Mouse (Mus musculus) hindbrain, embryonic 12.5 days (tissue): Measurements from ENCODE around the gene Lrsam1. TPM values are rescaled to one million over a fixed set of nuclear protein-coding genes. Genes with fewer than 3 reads are reported as not detected.
A peak's percentile ranks its signal among the peaks of the same experiment; 100 is the strongest.

Experiments
- ATAC-seq: fragments of 200-750 bp; cut with Nextera tagmentation; 2 replicates; pipeline ENCODE4 v1.8.0; 2017; ENCODE audit warnings: moderate TSS enrichment; ENCODE audit not compliant: low FRiP score
- H3K27ac ChIP-seq: fragments of 300-500 bp; sonication (generic); 2 replicates; pipeline ENCODE4 v1.5.1; 2016; ENCODE audit warnings: mild to moderate bottlenecking
- H3K27me3 ChIP-seq: fragments of 300-500 bp; sonication (generic); 2 replicates; pipeline ENCODE4 v1.6.1; 2016; ENCODE audit warnings: mild to moderate bottlenecking
- H3K36me3 ChIP-seq: fragments of 300-500 bp; sonication (generic); 2 replicates; pipeline ENCODE4 v1.6.1; 2016; ENCODE audit warnings: mild to moderate bottlenecking
- H3K4me1 ChIP-seq: fragments of 300-500 bp; sonication (generic); 2 replicates; pipeline ENCODE4 v1.6.1; 2016
- H3K4me2 ChIP-seq: fragments of 300-500 bp; sonication (generic); replicated peaks from 2 replicates; pipeline ENCODE4 v1.6.1; 2016; ENCODE audit warnings: mild to moderate bottlenecking
- H3K4me3 ChIP-seq: fragments of 300-500 bp; sonication (generic); 2 replicates; pipeline ENCODE4 v1.5.1; 2016; ENCODE audit warnings: mild to moderate bottlenecking
- H3K9ac ChIP-seq: fragments of 300-500 bp; sonication (generic); 2 replicates; pipeline ENCODE4 v1.6.1; 2016; ENCODE audit warnings: mild to moderate bottlenecking, moderate library complexity
- H3K9me3 ChIP-seq: fragments of 300-500 bp; sonication (generic); replicated peaks from 2 replicates; pipeline ENCODE4 v1.6.1; 2016; ENCODE audit warnings: mild to moderate bottlenecking
- WGBS: fragments of 180-500 bp; shearing (Covaris S2); methylation state at CpG from one replicate; pipeline ENCODE4 v1.1.7; 2016; 5-methylcytosine and 5-hydroxymethylcytosine counted together
- polyA plus RNA-seq: library from polyadenylated mRNA; unstranded; fragments of >200 nt; fragmentation: Nextera tagmentation; extraction: Ambion mirVana; gene quantifications from 2 replicates; pipeline ENCODE4 v1.2.1, GENCODE M21; 2016

The Lrsam1 gene
- polyA plus RNA-seq, 1 experiment from 2014 or later = 19.0 TPM

GRCm38 (mm10) chr2:32965511-32966183 lies 4.2 kb upstream of the Lrsam1 start:
- ATAC-seq = no peak
- Histone ChIP-seq H3K4me3 (no peak overlapping the region), H3K36me3 (peaks cover 20% of the 10 kb centered on the region), H3K4me1 (peaks cover 38% of the 10 kb centered on the region), H3K27me3 (no peaks in the 10 kb centered on the region), H3K9me3 (no peaks in the 10 kb centered on the region), H3K27ac (no peak overlapping the region), H3K9ac (no peak overlapping the region), H3K4me2 (peak overlapping the region; percentile 91; the same call in 1 of the 2 replicates)
- 15% methylated on average over 7 of the region's 7 CpGs for WGBS

DNA sequence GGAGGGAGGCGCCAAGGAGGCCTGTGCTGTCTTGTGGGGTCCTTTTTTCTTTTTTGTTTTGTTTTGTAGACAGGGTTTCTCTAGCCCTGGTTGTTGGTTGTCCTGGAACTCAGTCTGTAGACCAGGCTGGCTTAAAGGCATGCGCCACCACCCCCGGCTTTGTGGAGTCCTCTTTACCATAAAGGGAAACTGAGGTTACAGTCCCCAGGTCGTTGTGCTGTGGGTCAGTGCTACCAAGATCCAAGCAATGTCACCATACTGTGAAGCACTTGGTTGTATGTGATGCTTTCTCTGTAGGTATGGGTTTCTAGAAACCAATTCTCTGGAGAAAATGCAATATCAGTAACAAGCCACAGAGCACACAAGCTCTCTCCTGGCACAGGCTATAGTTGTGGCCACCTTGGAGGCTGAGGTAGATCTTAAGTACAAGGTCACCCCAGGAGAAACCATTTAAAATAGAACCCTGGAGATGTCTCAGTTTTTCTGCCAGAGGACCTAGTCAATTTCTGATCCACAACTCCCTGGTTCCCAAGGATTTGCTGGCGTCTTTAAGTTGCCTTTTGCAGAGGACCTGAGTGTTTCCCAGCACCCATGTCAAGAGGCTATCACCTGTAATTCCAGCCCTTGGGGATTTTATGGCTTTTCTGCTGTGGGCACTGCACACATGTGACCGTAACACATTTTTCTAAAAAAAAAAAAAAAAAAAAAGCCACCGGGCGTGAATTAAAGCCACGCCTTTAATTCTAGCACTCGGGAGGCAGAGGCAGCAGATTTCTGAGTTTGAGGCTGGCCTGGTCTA lies 3.4 kb upstream of the Lrsam1 start:
- Histone ChIP-seq H3K4me2 (no peak overlapping the region), H3K4me3 (no peak overlapping the region), H3K9me3 (no peaks in the 10 kb centered on the region), H3K27ac (no peak overlapping the region), H3K4me1 (peaks cover 40% of the 10 kb centered on the region), H3K27me3 (no peaks in the 10 kb centered on the region), H3K36me3 (peaks cover 20% of the 10 kb centered on the region), H3K9ac (no peak overlapping the region)
- WGBS = 26% methylated on average over 10 of the region's 10 CpGs
- no peak for ATAC-seq

DNA sequence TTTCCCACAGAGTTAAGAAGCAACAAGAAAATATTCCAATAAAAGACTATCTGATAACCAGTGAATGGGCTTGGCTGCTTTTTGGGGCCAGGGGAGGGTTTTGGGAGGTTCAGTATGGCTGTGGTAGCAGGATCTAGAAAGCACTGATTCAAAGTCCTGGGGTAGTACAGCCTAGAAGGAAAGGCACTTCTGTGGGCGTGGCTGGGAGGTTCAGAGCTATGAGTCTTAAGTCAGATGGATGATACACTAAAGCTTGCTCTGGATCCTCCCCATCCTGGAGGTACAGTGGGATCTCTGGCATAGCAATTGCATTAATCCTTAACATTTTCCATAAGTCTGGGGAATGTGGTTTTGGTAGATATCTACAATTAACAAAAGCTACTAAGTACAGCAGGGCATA lies 2.6 kb upstream of the Lrsam1 start:
- no peak overlapping the region for H3K4me3 ChIP-seq
- peaks cover 20% of the 10 kb centered on the region for H3K36me3 ChIP-seq

GRCm38 (mm10) chr2:32963544-32963943 lies 2.1 kb upstream of the Lrsam1 start:
- Histone ChIP-seq H3K9ac (no peak overlapping the region), H3K27me3 (no peaks in the 10 kb centered on the region), H3K36me3 (peaks cover 20% of the 10 kb centered on the region), H3K4me2 (peak overlapping the region; percentile 73), H3K4me3 (no peak overlapping the region), H3K9me3 (no peaks in the 10 kb centered on the region), H3K27ac (no peak overlapping the region), H3K4me1 (peaks cover 44% of the 10 kb centered on the region)
- WGBS = 69% methylated on average over 4 of the region's 4 CpGs
- no peak for ATAC-seq

More for the DNA sequence above, 2.6 kb upstream of the Lrsam1 start:
- no peak for ATAC-seq
- no peak overlapping the region for H3K27ac ChIP-seq
- no peaks in the 10 kb centered on the region for H3K27me3 ChIP-seq
- H3K4me1 ChIP-seq = peaks cover 44% of the 10 kb centered on the region
- WGBS = 91% methylated on average over 1 of the region's 1 CpGs
- no peak overlapping the region for H3K9ac ChIP-seq
- H3K4me2 ChIP-seq = no peak overlapping the region
- no peaks in the 10 kb centered on the region for H3K9me3 ChIP-seq

DNA sequence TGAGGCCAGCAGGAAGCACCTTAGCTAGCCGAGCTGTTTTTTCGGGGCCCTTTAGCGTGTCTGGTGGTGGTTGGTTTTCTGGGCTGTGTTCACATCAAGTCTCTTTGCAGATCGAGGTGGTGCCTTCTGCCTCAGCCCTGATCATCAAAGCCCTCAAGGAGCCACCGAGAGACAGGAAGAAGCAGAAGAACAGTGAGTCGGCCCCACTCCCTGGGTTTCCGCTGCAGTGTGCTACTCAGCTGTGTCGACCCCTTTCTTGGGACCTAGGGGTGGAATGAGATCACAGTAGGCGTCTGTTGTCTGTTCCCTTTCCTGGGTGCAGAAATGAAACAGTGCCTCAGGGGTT lies 1.4 kb upstream of the Lrsam1 start:
- Histone ChIP-seq H3K9ac (peak overlapping the region; percentile 93), H3K27ac (peak overlapping the region; percentile 72), H3K4me2 (peak overlapping the region; percentile 73), H3K27me3 (no peaks in the 10 kb centered on the region), H3K36me3 (peaks cover 27% of the 10 kb centered on the region), H3K4me1 (peaks cover 42% of the 10 kb centered on the region), H3K9me3 (no peaks in the 10 kb centered on the region), H3K4me3 (peak overlapping the region; percentile 76)
- 6% methylated on average over 9 of the region's 9 CpGs for WGBS
- ATAC-seq = no peak

- ATAC-seq = no peak
- peaks cover 37% of the 10 kb centered on the region for H3K4me1 ChIP-seq
- H3K36me3 ChIP-seq = peaks cover 33% of the 10 kb centered on the region
Observed at GRCm38 (mm10) chr2:32962062-32962874, 854 bp upstream of the Lrsam1 start.

GRCm38 (mm10) chr2:32960273-32960672 lies 1.1 kb downstream of the Lrsam1 start:
- WGBS = 86% methylated on average over 4 of the region's 4 CpGs
- H3K4me1 ChIP-seq = peaks cover 29% of the 10 kb centered on the region
- ATAC-seq = no peak
- no peak overlapping the region for H3K4me3 ChIP-seq
- peak overlapping the region; percentile 93; the same call in 1 of the 2 replicates for H3K9ac ChIP-seq
- H3K27ac ChIP-seq = no peak overlapping the region
- no peaks in the 10 kb centered on the region for H3K9me3 ChIP-seq
- no peaks in the 10 kb centered on the region for H3K27me3 ChIP-seq
- H3K4me2 ChIP-seq = peak overlapping the region; percentile 73
- peaks cover 51% of the 10 kb centered on the region for H3K36me3 ChIP-seq

More at GRCm38 (mm10) chr2:32962062-32962874, 854 bp upstream of the Lrsam1 start:
- Histone ChIP-seq H3K4me2 (peak overlapping the region; percentile 73), H3K4me3 (peak overlapping the region; percentile 76), H3K9me3 (no peaks in the 10 kb centered on the region), H3K27me3 (no peaks in the 10 kb centered on the region), H3K9ac (peak overlapping the region; percentile 93), H3K27ac (peak overlapping the region; percentile 72)
- WGBS = 1% methylated on average over 33 of the region's 33 CpGs

DNA sequence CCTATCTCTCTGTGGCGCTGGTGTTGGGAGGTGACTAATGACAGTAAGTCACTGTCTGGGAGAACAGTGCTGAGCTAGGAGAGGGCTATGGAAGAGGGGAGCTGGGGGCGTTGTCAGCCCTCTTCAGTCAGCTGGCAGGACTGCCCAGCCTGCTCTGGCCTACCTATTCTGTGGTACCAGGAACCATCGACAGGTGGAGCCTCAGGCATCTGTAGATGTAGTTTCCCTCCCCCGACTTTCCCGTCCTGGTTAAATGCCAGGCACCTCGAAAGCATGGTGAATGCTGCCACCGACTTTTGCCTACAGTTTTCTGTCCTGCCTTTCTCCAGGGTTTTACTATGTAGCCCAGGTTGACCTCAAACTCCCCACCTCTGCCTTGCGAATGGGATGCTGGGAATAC lies 4.1 kb downstream of the Lrsam1 start:
- ATAC-seq = no peak
- no peaks in the 10 kb centered on the region for H3K9me3 ChIP-seq
- H3K27me3 ChIP-seq = no peaks in the 10 kb centered on the region
- WGBS = 61% methylated on average over 8 of the region's 8 CpGs
- no peak overlapping the region for H3K9ac ChIP-seq
- peaks cover 55% of the 10 kb centered on the region for H3K36me3 ChIP-seq
- no peak overlapping the region for H3K4me3 ChIP-seq
- peaks cover 12% of the 10 kb centered on the region for H3K4me1 ChIP-seq
- no peak overlapping the region for H3K4me2 ChIP-seq
- no peak overlapping the region for H3K27ac ChIP-seq

GRCm38 (mm10) chr2:32954581-32954980 lies 6.8 kb downstream of the Lrsam1 start:
- 93% methylated on average over 2 of the region's 2 CpGs for WGBS

DNA sequence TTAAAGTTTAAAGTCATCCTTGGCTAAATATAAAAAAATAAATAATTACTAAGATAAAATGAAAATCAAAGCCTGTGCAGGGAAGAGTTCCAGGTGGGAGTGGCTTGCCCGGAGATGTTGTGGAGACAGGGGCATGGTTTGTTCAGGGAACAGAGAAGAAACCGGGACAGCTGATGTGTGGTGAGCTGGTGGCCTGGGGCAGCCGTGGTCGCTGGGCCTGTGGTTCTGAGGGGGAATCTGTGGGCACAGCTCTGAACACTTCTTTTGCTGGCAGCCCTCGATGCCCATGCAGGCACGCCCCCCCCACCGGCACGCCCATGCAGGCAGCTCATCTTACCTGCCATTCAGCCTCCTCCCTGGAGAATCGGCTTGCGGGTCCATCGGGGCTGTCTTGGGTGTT lies 14.0 kb downstream of the Lrsam1 start:
- H3K4me1 ChIP-seq = no peaks in the 10 kb centered on the region
- H3K4me2 ChIP-seq = no peak overlapping the region
- 88% methylated on average over 11 of the region's 11 CpGs for WGBS
- no peaks in the 10 kb centered on the region for H3K9me3 ChIP-seq
- H3K9ac ChIP-seq = no peak overlapping the region
- no peak overlapping the region for H3K4me3 ChIP-seq
- no peaks in the 10 kb centered on the region; the same call in 1 of the 2 replicates for H3K27me3 ChIP-seq
- no peak for ATAC-seq
- peaks cover 78% of the 10 kb centered on the region for H3K36me3 ChIP-seq
- H3K27ac ChIP-seq = no peak overlapping the region

More at GRCm38 (mm10) chr2:32954581-32954980, 6.8 kb downstream of the Lrsam1 start:
- Histone ChIP-seq H3K9ac (no peak overlapping the region), H3K4me1 (peaks cover 3% of the 10 kb centered on the region; the same call in 1 of the 2 replicates), H3K4me2 (no peak overlapping the region), H3K27ac (no peak overlapping the region), H3K27me3 (no peaks in the 10 kb centered on the region), H3K9me3 (no peaks in the 10 kb centered on the region), H3K36me3 (peaks cover 78% of the 10 kb centered on the region), H3K4me3 (no peak overlapping the region)
- ATAC-seq = no peak

DNA sequence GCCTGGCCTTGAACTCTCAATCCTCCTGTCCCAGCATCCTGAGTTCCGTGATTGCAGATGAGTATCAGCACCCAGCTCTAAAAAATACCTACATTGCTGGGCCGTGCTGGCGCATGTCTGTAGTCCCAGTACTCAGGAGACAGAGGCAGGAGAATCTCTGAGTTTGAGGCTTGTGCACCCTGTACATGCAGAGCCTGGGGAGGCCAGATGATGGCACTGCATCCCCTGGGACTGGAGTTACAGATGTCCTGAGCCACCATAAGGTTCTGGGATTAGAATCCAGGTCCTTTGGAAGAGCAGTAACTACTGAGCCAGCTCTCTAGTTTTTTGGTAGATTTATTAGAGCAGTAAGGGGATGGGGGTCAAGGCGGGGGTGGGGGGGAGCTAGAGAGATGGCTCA lies 20.9 kb downstream of the Lrsam1 start:
- no peak for ATAC-seq
- Histone ChIP-seq H3K36me3 (peaks cover 82% of the 10 kb centered on the region), H3K9ac (no peak overlapping the region), H3K9me3 (no peaks in the 10 kb centered on the region), H3K4me1 (no peaks in the 10 kb centered on the region), H3K4me3 (no peak overlapping the region), H3K4me2 (no peak overlapping the region), H3K27me3 (no peaks in the 10 kb centered on the region; the same call in 1 of the 2 replicates), H3K27ac (no peak overlapping the region)
- 95% methylated on average over 4 of the region's 4 CpGs for WGBS

- no peak overlapping the region for H3K9ac ChIP-seq
- no peaks in the 10 kb centered on the region for H3K27me3 ChIP-seq
- WGBS = 65% methylated on average over 5 of the region's 5 CpGs
- ATAC-seq = no peak
- H3K4me2 ChIP-seq = no peak overlapping the region
- no peak overlapping the region for H3K27ac ChIP-seq
- no peak overlapping the region for H3K4me3 ChIP-seq
- peaks cover 80% of the 10 kb centered on the region for H3K36me3 ChIP-seq
- no peaks in the 10 kb centered on the region for H3K4me1 ChIP-seq
- H3K9me3 ChIP-seq = no peaks in the 10 kb centered on the region
Observed at GRCm38 (mm10) chr2:32939418-32939817, 22.0 kb downstream of the Lrsam1 start.
